Mouse (Mus musculus) lung, embryonic 15.5 days (tissue): Measurements from ENCODE around the gene Nfkb2. TPM values are rescaled to one million over a fixed set of nuclear protein-coding genes. Genes with fewer than 3 reads are reported as not detected.

Experiments
- ATAC-seq: fragments of 200-750 bp; cut with Nextera tagmentation; 2 replicates; pipeline ENCODE4 v1.8.0; 2017; ENCODE audit warnings: moderate number of reproducible peaks, borderline replicate concordance; ENCODE audit not compliant: low FRiP score, low TSS enrichment; ENCODE audit errors: extremely low read depth
- H3K27ac ChIP-seq: fragments of 300-500 bp; sonication (generic); 2 replicates; pipeline ENCODE4 v1.5.1; 2015; ENCODE audit warnings: moderate library complexity, mild to moderate bottlenecking, inconsistent platforms
- H3K27me3 ChIP-seq: fragments of 300-500 bp; sonication (generic); 2 replicates; pipeline ENCODE4 v1.6.1; 2015; ENCODE audit warnings: inconsistent platforms
- H3K36me3 ChIP-seq: fragments of 300-500 bp; sonication (generic); 2 replicates; pipeline ENCODE4 v1.6.1; 2015; ENCODE audit warnings: inconsistent platforms
- H3K4me1 ChIP-seq: fragments of 300-500 bp; sonication (generic); 2 replicates; pipeline ENCODE4 v1.6.1; 2015; ENCODE audit warnings: inconsistent platforms
- H3K4me2 ChIP-seq: fragments of 300-500 bp; sonication (generic); 2 replicates; pipeline ENCODE4 v1.6.1; 2015; ENCODE audit warnings: inconsistent platforms, mild to moderate bottlenecking, moderate library complexity
- H3K4me3 ChIP-seq: fragments of 300-500 bp; sonication (generic); 2 replicates; pipeline ENCODE4 v1.5.1; 2015; ENCODE audit warnings: mild to moderate bottlenecking, inconsistent platforms
- H3K9ac ChIP-seq: fragments of 300-500 bp; sonication (generic); 2 replicates; pipeline ENCODE4 v1.6.1; 2015; ENCODE audit warnings: inconsistent platforms
- H3K9me3 ChIP-seq: fragments of 300-500 bp; sonication (generic); 2 replicates; pipeline ENCODE4 v1.6.1; 2016; ENCODE audit warnings: inconsistent platforms
- WGBS: fragments of 180-500 bp; shearing (Covaris S2); methylation state at CpG from one replicate; pipeline ENCODE4 v1.1.7; 2015; 5-methylcytosine and 5-hydroxymethylcytosine counted together
- polyA plus RNA-seq: library from polyadenylated mRNA; unstranded; fragments of >200 nt; fragmentation: Nextera tagmentation; extraction: Ambion mirVana; gene quantifications from 2 replicates; pipeline ENCODE4 v1.2.1, GENCODE M21; 2015

Gene Nfkb2
- 9.1 and 10.5 TPM in 2 replicates for polyA plus RNA-seq

- WGBS: under 1% methylated on average over 39 of the region's 39 CpGs
- peaks cover 24% of the 10 kb centered on the region for H3K4me1 ChIP-seq
- peak within 1 kb of the TSS; percentile 96 for H3K27ac ChIP-seq
- H3K9ac ChIP-seq: peak within 1 kb of the TSS; percentile 56
- peaks cover 9% of the 10 kb centered on the region; the same call in 1 of the 2 replicates for H3K27me3 ChIP-seq
- peak within 1 kb of the TSS; percentile 70 for H3K4me3 ChIP-seq
- H3K36me3 ChIP-seq: no peaks in the 10 kb centered on the region
- no peaks in the 10 kb centered on the region for H3K9me3 ChIP-seq
- peak; percentile 93 for ATAC-seq
- peak within 1 kb of the TSS; percentile 98 for H3K4me2 ChIP-seq
Measured at GRCm38 (mm10) chr19:46304216-46304841, at the start of gene Nfkb2. Nfkb2 (plus strand) TSS chr19:46304320.

GRCm38 (mm10) chr19:46264762-46265161 lies 39.4 kb upstream of the Nfkb2 start:
- 90% methylated on average over 7 of the region's 7 CpGs for WGBS
- no peak for ATAC-seq
- Histone ChIP-seq H3K9ac (no peak overlapping the region), H3K4me1 (no peaks in the 10 kb centered on the region), H3K9me3 (no peaks in the 10 kb centered on the region), H3K4me3 (no peak overlapping the region), H3K36me3 (peaks cover 88% of the 10 kb centered on the region), H3K27ac (no peak overlapping the region), H3K27me3 (no peaks in the 10 kb centered on the region), H3K4me2 (no peak overlapping the region)

- no peak overlapping the region for H3K9ac ChIP-seq
- no peak for ATAC-seq
- H3K9me3 ChIP-seq: no peaks in the 10 kb centered on the region
- H3K4me1 ChIP-seq: no peaks in the 10 kb centered on the region
- H3K27me3 ChIP-seq: no peaks in the 10 kb centered on the region
- H3K4me2 ChIP-seq: no peak overlapping the region
- no peak overlapping the region for H3K27ac ChIP-seq
- no peak overlapping the region for H3K4me3 ChIP-seq
- peaks cover 64% of the 10 kb centered on the region for H3K36me3 ChIP-seq
Measured at GRCm38 (mm10) chr19:46275307-46275706, 28.8 kb upstream of the Nfkb2 start.

GRCm38 (mm10) chr19:46282081-46282849 lies 21.9 kb upstream of the Nfkb2 start:
- no peak for ATAC-seq
- no peaks in the 10 kb centered on the region for H3K27me3 ChIP-seq
- no peaks in the 10 kb centered on the region for H3K4me1 ChIP-seq
- H3K9ac ChIP-seq: no peak overlapping the region
- H3K4me3 ChIP-seq: no peak overlapping the region
- WGBS: 94% methylated on average over 11 of the region's 11 CpGs
- H3K4me2 ChIP-seq: no peak overlapping the region
- no peaks in the 10 kb centered on the region for H3K9me3 ChIP-seq
- H3K36me3 ChIP-seq: peaks cover 71% of the 10 kb centered on the region
- no peak overlapping the region for H3K27ac ChIP-seq

- H3K9ac ChIP-seq: no peak overlapping the region
- H3K27ac ChIP-seq: no peak overlapping the region
- H3K4me2 ChIP-seq: no peak overlapping the region
- H3K4me3 ChIP-seq: no peak overlapping the region
- no peak for ATAC-seq
- H3K4me1 ChIP-seq: no peaks in the 10 kb centered on the region
- 94% methylated on average over 4 of the region's 4 CpGs for WGBS
- H3K9me3 ChIP-seq: no peaks in the 10 kb centered on the region
- no peaks in the 10 kb centered on the region for H3K27me3 ChIP-seq
- H3K36me3 ChIP-seq: peaks cover 63% of the 10 kb centered on the region
Measured at GRCm38 (mm10) chr19:46284686-46285085, 19.4 kb upstream of the Nfkb2 start.

- ATAC-seq: no peak
- H3K4me3 ChIP-seq: no peak overlapping the region
- H3K9me3 ChIP-seq: no peaks in the 10 kb centered on the region
- H3K27ac ChIP-seq: no peak overlapping the region
- H3K27me3 ChIP-seq: no peaks in the 10 kb centered on the region
- H3K36me3 ChIP-seq: peaks cover 53% of the 10 kb centered on the region
- H3K4me1 ChIP-seq: no peaks in the 10 kb centered on the region
- H3K9ac ChIP-seq: no peak overlapping the region
- H3K4me2 ChIP-seq: no peak overlapping the region
- 82% methylated on average over 7 of the region's 7 CpGs for WGBS
Measured at GRCm38 (mm10) chr19:46285631-46286030, 18.5 kb upstream of the Nfkb2 start.

GRCm38 (mm10) chr19:46286047-46286446 lies 18.1 kb upstream of the Nfkb2 start:
- H3K36me3 ChIP-seq: peaks cover 50% of the 10 kb centered on the region
- no peak overlapping the region for H3K4me3 ChIP-seq
- H3K9me3 ChIP-seq: no peaks in the 10 kb centered on the region
- H3K27me3 ChIP-seq: no peaks in the 10 kb centered on the region
- 84% methylated on average over 6 of the region's 6 CpGs for WGBS
- H3K27ac ChIP-seq: no peak overlapping the region
- H3K4me1 ChIP-seq: no peaks in the 10 kb centered on the region
- H3K9ac ChIP-seq: no peak overlapping the region
- H3K4me2 ChIP-seq: no peak overlapping the region
- ATAC-seq: no peak

- 91% methylated on average over 3 of the region's 3 CpGs for WGBS
- H3K4me1 ChIP-seq: no peaks in the 10 kb centered on the region
- H3K4me3 ChIP-seq: no peak overlapping the region
- no peak for ATAC-seq
- no peak overlapping the region for H3K9ac ChIP-seq
- peaks cover 41% of the 10 kb centered on the region for H3K36me3 ChIP-seq
- H3K9me3 ChIP-seq: no peaks in the 10 kb centered on the region
- H3K4me2 ChIP-seq: no peak overlapping the region
- no peaks in the 10 kb centered on the region for H3K27me3 ChIP-seq
- H3K27ac ChIP-seq: no peak overlapping the region
Measured at GRCm38 (mm10) chr19:46286926-46287325, 17.2 kb upstream of the Nfkb2 start.

- WGBS: 86% methylated on average over 3 of the region's 3 CpGs
- no peak overlapping the region for H3K4me3 ChIP-seq
- H3K36me3 ChIP-seq: peaks cover 35% of the 10 kb centered on the region
- H3K4me1 ChIP-seq: no peaks in the 10 kb centered on the region
- no peak overlapping the region for H3K4me2 ChIP-seq
- no peak overlapping the region for H3K27ac ChIP-seq
- ATAC-seq: no peak
- H3K27me3 ChIP-seq: peaks cover 3% of the 10 kb centered on the region; the same call in 1 of the 2 replicates
- H3K9ac ChIP-seq: no peak overlapping the region
- no peaks in the 10 kb centered on the region for H3K9me3 ChIP-seq
Measured at GRCm38 (mm10) chr19:46287566-46287965, 16.6 kb upstream of the Nfkb2 start.

GRCm38 (mm10) chr19:46290535-46291105 lies 13.5 kb upstream of the Nfkb2 start:
- Histone ChIP-seq H3K27ac (no peak overlapping the region), H3K27me3 (peaks cover 10% of the 10 kb centered on the region; the same call in 1 of the 2 replicates), H3K4me1 (no peaks in the 10 kb centered on the region), H3K4me3 (no peak overlapping the region), H3K36me3 (peaks cover 5% of the 10 kb centered on the region), H3K4me2 (no peak overlapping the region), H3K9ac (no peak overlapping the region), H3K9me3 (no peaks in the 10 kb centered on the region)
- WGBS: 58% methylated on average over 12 of the region's 12 CpGs
- no peak for ATAC-seq

- H3K27ac ChIP-seq: no peak overlapping the region
- H3K36me3 ChIP-seq: no peaks in the 10 kb centered on the region
- ATAC-seq: no peak
- 61% methylated on average over 4 of the region's 4 CpGs for WGBS
- no peak overlapping the region for H3K4me2 ChIP-seq
- no peaks in the 10 kb centered on the region for H3K4me1 ChIP-seq
- peaks cover 10% of the 10 kb centered on the region; the same call in 1 of the 2 replicates for H3K27me3 ChIP-seq
- H3K9ac ChIP-seq: no peak overlapping the region
- no peaks in the 10 kb centered on the region for H3K9me3 ChIP-seq
- no peak overlapping the region for H3K4me3 ChIP-seq
Measured at GRCm38 (mm10) chr19:46296938-46297337, 7.2 kb upstream of the Nfkb2 start.
